Mouse (Mus musculus): ENCODE data around the gene Spred2.
"Not testable (repeated sequence)": the region's sequence is repeated elsewhere in the genome, so short reads cannot be mapped to it uniquely, and the experiment has no call there.

The Spred2 gene

DNA sequence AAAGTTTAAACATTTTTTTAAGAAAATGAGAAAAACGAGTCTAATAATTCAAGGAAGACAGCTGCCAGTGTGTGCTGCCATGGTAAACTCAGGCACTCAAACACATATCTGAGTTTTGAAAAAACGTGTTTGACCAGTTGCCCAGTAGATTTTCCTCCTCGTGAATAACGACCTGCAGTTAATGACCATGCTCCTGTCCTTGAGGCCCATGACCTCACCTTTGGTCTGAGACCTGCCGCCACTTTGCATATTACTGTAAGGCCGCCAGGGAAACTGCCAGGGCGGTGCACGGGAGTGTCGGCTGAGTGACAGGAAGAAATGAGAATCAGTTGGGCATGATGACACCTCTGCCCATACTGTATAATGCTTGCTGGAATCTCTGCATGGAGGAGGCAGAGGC, 103.5 kb downstream of the Spred2 start:
- DNase-seq: no peak

DNA sequence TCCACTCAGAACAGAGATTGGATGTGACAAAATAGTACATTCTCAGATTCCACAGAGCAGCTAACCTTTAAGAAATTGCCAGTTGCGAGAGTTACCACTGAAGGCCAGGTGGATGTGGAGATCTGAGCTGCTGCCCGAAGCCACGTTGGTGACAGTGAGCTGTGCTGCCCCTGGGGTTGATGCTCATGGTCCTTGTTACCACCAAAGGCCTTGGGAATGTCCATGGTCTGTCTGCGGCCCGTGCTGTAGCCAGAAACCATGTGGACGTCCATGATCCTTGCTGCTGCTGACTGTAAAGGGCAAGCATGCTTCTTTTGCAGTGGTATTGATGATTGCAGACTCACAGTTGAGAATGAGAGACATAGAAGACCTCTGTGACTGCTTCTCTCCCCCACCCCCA, 104.2 kb downstream of the Spred2 start:
- DNase-seq: no peak

DNA sequence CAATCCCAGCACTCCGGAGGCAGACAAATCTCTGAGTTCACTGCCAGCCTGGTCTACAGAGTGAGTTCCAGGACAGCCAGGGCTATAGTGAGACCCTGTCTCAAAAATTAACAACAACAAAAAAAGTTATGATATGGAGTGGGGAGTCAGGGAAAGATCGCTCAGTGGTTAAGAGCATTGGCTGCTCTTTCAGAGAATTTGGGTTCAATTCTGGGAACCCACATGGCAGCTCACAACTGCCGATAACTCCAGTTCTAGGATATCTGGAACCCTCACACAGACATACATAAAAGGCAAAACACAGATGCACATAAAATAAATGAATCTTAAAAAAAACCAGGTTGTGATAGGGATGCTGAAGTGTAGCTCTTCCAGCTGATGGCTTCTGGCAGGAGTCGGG, 104.8 kb downstream of the Spred2 start:
- no peak for DNase-seq

DNA sequence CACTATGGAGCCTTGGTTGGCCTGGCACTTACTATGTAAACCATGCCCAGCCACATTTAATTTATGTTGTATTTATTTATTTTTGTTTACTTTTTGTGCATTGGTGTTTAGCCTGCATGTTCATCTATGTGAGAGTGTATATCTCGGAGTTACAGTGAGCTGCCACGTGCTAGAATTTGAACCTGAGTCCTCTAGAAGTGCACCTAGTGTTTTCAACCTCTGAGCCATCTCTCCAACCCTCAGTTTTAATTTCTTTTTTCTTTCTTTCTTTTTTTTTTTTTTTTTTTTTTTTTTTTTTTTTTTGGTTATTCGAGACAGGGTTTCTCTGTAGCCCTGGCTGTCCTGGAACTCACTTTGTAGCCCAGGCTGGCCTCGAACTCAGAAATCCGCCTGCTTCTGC, 106.8 kb downstream of the Spred2 start:
- DNase-seq: not testable (repeated sequence)

DNA sequence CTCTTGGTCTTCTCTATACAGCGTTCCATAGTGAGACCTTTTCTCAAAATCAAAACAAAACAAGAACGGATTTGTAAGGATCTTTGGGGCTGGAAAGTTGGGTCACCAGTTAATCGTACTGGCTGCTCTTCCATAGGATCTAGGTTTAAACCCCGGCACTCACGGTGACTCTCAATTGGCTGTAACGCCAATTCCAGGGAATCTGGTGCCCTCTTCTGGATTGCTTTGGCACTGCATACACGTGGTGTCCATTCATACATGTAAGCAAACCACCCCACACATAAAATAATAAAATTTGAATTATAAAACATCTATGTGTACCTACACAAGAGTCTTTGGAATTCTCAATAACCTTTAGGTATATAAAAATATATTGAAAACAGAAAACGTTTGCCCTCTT, 107.4 kb downstream of the Spred2 start:
- peak in 1 of 2 experiments; percentile 52 for DNase-seq

DNA sequence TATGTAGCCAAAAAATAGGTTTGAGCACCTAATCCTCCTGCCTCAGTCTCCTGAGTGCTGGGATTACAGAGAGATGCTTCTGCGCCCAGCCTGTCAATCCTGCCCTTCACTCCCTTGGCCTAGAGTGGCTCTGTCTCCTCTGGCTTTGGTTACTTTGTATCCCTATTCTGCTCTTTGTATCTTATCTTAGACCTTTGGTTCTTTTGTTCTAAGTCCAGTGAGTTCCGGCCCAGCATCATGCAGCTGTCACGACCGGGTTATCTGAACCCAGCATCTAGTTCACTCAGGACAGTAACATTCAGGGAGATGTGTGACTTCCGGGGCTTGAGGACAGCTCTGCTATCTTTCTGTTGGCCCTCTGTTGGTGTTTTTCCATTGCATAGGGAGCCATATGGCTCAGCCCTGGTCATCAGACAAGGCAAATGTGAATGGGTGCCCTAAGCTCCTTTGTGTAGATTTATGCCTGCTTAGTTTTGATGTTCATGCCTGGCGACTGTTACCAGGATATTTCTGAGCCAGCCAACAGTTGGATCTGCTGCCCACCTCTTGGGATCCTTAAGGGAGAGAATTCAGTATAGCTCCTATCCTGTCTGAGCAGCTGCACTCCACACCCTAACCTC, 109.5 kb downstream of the Spred2 start:
- DNase-seq: no peak

DNA sequence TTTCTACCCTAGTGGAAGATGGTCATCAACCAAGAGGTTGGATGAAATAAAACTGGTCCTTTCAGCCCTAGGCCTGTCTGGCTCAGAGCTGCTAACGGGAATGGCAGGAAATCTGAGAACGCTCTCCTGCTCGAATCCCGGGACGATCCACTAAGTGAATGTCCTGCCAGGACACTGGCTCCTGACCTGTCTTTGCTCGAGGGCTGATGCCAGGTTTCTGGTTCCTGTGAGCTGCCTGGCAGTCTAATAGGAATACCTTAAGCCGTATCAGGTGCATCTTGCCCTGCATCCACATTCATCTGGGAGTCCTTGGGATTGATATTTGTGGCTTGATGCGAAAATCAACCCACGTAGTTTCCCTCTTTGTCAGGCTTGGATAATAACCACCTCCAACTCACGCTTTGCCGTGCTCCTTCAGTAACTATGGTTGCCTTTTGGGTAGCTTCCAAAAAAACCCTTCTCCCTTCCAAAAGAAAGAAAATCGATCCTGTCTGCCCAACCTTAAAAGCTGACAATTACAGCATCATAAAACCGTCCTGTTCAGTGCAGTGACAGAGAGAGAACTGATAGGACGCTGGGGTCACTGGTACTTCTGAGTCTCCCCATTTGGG, 110.3 kb downstream of the Spred2 start:
- DNase-seq: no peak

DNA sequence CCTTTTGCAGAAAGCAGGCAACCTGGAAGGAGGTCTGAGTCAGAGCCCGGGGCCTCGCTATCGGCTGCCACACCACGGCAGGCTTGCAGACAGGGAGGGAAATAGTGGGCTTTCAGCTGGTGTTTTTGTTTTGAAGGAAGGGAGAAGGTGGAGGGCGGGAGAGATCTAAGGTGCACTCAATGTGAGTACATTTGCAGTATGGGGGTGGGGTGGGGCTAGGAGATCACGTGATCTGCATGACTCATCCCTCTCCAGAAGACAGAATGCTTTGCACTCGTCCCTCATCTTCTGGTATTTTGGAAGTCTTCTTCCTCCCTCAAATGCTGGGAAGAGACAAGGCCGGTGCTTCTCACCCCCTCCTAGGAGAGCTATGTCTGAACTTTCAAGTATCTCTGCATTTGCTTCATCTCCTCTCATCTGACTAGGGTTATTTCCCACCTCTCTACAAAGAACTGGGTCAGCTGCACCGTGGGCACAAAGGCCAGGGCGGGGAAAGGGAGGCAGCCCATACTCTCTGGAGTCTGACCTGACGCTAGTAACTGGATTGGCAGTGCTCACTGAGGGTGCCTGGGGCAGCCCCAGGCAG, 111.3 kb downstream of the Spred2 start:
- no peak for DNase-seq

DNA sequence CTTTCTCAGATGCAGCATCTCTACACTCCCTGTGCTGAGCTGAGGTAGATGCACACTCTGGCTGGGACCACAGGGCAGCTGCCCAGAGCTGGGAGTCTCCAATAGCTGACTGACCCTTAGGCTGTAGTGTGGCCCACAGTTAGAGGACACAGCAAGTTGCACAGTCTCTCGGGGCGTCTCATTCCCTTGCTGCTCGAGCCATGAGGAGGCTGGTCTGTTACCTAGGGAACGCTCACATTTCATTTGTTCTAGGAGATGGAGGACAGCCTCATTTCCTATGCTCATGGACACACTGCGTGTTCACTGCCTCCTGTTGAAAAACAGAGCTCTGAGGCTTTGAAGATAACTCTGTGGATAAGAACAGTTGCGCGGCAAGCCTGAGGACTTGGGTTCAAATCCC, 111.8 kb downstream of the Spred2 start:
- no peak for DNase-seq

DNA sequence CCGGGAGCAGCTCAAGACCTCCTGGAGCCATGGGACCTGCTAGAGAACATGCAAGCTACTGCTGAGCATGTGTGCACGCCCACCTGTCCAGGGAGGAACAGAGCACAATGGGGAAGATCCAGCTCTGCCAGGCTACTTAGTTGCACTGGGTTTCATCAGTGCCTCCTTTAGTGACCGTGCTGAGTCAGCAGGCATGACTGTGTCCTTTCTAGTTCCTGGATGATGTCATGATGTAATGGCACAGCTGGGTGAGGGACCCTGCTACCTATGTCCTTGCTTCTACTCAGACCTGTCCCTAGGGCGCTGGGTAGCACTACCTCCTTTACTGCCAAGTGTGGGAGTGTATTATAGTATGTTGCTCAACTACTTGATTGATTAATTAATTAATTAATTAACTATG, 113.6 kb downstream of the Spred2 start:
- DNase-seq: no peak

DNA sequence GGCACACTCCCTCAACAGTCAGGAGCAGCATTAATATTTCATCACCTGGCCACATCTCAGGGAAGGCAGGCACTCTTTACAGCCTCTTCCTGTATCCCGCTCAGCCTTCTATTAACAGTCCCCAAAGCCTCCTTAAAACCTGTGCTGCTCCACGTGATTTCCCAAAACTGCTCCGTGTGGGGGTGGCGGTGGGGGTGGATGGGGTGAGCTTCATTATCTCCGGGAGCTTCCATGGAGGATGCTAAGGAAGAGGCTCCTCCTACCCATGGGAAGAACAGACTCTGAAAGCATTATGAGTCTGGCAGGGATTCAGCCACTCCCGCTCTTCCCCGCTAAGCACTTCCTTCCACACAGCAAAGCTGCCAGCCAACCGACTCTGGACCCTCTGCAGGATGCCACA, 114.5 kb downstream of the Spred2 start:
- no peak for DNase-seq

DNA sequence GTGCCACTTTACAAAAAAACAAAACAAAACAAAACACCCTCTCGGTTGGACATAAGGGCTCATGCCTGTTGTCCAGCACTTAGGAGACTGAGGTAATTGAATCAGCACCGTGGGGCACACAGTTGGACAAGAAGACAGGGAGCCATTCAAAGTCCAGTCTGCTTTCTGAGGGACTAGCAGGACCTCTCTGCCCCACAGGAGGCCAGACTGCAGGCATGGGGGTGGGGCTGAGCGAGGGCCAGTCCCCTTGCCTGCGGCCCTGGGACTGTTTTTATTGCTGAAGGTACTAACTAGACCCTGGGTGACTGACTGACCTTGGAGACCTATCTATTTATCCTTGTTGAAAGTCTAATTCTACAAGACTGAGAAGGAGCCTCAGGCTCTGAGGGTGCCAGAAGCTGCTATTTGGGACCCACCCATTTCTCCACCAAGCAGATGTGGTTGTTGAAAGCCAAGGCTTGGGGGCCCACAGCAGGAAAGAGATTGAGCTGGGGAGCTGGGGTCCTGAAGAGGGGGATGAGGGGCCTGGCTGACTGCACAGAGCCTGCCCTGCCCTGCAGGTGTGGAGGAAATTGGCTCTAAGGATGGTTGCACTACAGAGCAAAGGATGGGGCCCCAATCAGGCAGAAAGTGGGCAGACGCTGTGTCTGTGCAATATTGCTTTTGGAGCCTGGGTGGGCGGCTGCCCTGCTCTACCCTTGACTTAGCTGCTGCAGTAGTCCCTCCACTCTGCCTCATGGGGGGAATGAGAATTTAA, 117.2 kb downstream of the Spred2 start:
- DNase-seq: no peak

DNA sequence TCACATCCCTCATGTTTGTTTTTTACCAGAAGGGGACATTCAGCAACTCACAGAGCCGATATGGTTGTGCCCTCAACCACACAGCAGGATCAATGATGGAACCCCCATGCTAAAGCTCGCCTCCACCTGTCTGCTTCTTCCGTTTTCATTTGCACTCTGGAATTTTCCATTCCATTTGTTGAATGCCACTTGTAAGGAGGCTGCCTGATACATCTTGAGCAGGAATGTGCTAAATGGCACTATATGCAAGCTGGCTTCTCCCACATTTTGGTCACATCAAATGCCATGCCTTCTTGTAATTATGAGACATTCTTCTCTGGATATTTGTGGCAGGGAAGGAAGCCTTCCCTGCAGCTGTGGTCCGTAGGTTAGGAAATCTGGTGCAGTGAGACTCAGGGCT, 117.9 kb downstream of the Spred2 start:
- DNase-seq: no peak

DNA sequence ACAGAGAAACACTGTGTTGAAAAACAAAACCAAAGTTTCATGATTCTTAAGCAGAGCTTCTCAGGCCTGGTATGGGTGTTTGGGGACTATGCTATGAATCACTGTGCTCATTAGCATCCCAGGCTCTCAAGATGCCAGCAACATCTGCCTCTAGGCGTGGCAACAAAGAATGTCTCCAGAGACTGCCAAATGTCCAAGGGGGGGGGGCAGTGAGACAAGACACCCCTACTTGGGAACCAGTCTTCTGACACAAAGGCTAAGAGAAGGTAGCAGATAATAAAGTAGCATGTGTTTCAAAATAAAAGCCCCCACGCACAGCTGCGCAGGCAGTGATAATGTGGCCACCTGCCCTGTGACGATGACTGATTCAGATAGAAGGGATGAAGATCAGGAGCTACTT, 119.1 kb downstream of the Spred2 start:
- no peak for DNase-seq

DNA sequence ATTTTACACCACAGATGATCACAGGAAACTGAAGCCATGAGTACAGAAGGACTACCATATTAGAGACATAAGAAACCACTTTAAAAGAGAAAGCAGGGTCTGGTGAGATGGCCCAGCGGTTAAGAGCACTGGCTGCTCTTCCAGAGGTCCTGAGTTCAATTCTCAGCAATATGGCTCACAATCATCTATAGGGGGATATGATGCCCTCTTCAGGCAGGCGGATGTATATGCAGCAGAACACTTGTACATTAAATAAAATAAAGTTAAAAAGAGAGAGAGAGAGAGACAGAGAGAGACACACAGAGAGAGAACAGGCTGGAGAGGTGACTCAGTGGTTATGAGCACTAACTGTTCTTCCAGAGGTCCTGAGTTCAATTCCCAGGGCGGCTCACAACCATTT, 121.4 kb downstream of the Spred2 start:
- no peak for DNase-seq

DNA sequence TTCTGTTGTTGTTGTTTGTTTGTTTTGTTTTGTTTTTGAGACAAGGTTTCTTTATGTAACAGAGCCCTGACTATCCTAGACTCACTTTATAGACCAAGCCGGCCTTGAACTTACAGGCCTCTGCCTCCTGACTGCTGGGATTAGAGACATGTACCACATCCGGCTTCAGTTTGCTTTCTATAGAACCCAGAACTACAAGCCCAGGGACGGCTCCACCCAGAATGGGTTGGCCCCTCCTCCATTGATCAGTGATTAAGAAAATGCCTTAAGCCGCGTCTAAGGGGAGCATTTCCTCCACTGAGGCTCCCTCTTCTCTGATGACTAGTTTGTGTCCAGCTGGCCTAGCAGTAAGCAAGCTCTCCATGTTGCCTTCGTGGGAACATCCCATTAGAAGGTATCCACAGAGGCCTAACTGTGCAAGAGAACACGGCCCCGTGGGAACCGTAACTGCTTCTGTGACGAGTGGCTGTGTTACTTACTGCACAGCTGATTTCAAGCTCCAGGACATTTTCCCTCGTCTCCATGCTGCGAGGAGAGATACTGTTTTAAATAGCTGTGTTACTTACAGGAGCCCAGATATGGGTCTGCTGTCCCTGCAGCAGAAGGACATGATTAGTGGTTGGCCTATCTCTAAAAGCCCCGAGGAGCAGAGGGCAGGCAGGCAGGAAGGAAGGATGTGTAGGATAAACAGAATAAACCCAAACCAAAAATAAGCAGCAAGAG, 128.8 kb downstream of the Spred2 start:
- DNase-seq: no peak

DNA sequence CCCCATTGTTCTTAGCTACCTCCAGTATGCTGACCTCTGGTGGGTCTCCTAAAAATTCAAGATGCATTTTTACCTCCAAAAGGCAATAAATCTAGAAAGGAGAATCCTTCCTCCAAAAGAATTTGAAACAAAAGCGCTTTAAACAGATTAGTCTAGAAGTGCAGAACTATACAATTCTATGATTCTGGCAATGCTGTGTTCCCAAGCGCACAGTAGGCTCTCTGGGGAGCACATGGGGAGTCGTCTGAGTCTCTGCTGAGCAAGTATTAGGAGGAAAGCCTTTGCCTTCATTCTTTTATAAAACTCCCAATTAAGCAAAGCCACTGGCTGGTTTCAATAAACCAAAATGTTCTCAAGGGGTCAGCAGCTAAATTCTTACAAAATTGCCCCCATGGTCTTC, 129.8 kb downstream of the Spred2 start:
- no peak for DNase-seq

DNA sequence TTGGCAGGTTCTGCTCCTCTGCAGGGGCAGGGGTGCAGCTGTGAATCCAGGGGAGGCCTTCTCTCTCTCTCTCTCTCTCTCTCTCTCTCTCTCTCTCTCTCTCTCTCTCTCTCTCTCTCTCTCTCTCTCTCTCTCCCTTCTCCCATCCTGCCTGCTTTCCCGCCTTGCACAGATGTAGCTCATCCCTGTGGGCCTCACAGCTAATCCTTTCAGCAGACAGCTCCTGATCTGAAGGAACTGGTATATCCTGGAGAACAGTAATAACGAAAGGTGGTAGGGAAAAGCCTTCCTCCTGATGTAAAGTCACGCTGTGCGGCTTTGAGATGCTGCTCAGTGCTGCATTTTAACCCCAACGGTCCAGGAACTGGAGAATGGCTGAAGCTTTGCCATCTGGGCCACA, 130.4 kb downstream of the Spred2 start:
- no peak for DNase-seq

DNA sequence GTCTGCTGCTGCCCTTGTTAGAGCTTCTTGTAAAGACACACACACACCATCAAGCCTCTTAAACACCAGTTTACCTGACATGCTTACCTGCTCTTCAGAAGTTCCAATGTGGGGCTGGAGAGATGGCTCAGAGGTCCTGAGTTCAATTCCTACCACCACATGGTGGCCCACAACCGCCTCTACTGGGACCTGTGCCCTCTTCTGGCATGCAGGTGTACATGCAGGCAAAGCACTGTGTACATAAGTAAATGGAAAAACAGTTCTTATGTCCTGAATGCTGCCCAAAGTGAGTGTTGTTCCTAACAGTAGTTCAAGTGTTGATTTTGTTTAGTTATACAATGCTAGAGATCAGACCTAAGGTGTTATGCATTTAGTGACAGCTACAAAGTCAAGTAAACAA, 132.0 kb downstream of the Spred2 start:
- no peak for DNase-seq

DNA sequence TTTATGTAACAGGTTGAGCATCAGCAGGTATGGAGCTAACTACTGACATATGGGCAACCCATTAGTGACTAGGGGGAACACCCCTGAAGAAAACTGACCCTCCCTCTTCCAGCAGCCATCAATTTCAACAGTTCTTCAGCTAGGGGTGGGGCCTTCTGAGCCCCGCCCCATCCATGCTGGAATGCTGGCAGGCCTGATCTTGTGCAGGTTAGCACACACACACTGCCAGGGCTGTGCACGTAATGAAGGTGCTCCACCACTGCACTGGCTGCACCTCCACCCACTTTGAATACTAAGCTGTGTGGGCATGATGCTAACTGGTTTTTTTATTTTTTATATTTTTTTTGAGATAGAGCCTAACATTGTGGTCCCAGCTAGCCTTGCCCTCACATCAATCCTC, 133.3 kb downstream of the Spred2 start:
- DNase-seq: no peak

DNA sequence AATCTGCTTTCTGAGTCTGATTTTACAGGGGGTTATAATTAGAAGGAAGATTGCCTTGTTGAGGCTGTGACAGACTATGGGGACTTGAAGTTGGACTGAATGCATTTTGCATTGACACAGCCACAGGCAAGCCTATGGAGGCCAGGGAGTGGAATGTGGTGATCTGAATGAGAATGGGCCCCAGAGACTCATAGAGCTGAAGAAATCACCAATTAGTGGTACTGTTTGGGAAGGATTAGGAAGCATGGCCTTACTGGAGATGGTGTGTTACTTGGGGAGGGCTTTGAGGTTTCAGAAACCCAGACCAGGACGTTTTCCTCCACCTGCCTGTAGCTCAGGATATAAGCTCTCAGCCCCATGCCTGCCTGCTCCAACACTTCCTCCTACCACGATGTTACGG, 135.6 kb downstream of the Spred2 start:
- no peak for DNase-seq

DNA sequence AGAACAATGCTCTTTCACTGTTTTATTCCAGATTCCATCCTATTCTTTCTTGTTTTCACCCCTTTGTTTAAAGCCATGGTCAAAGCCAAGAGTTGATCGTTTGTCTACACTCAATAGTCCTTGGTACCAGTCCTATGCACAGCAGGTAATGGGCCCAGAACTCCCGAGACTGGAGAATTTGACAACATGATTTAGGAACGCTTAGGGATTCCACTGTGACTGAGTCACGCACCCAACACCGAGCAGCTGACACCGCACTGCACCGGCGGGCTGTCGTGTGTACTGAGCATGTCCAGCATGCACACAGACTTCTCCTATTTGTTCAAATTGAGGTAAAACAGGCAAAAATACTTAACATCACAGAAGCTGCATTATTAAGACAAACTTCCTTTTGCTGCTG, 138.6 kb downstream of the Spred2 start:
- DNase-seq: not testable (repeated sequence)

DNA sequence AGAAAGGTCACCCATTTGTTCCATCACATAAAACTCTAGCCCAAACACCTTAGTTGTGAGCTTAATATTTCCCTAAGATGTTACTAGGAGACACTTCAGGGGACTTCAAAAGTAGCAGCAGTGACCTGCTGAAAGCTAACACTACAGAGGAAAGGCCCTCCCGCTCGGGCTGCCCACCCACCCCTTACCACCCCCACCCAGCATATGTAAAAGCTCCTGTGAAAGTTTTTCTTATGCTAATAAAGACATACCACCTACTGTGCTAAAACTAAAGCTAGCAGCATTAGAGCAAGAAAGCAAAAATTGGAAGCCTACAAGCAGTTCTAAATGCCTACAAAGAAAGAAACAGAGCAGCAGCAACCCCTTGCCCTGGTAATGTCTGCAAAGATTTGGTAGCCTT, 139.9 kb downstream of the Spred2 start:
- DNase-seq: not testable (repeated sequence)

Data from lung, postnatal 4 days (tissue).